Mouse (Mus musculus): Measurements from ENCODE around the gene Pitpnc1.

Gene Pitpnc1

DNA sequence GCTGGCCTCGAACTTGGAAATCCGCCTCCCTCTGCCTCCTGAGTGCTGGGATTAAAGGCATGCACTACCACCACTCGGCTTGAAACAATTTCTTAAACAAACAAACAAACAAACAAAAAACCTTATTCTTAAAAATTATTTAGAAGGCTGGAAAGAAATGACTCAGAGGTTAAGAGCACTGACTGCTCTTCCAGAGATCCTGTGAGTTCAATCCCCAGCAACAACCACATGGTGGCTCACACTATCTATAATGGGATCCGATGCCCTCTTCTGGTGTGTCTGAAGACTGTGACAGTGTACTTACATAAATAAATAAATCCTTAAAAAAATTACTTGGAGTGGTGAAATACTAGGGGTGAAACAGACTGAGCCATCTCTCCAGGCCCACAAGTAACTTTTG, 309.3 kb downstream of the Pitpnc1 start:
- in situ Hi-C loops (cut with MboI, MseI), result no loop called here

DNA sequence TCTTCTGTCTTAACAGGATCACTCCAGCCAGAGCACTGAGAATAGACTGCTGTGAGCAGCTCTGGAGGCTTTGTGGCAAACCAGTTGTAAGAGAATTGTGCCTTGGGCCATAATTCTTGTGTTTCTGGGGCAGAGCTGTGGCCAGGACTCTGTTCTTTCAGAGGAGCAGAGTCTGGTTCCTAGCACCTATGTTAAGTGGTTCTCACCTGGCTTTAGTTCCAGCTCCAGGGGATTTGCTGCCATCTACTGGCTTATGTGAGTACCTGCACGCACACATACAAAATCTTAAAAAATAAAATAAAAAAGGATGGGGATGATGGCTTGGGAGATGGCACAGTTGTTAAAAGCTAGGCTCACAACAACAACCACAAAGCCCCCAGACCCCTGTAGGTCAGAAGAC, 311.5 kb downstream of the Pitpnc1 start:
- in situ Hi-C loops (cut with MboI, MseI), result no loop called here
